Mouse (Mus musculus): Measurements from ENCODE around the gene Cenpk. TPM values are rescaled to one million over a fixed set of nuclear protein-coding genes. Genes with fewer than 3 reads are reported as not detected.

Cenpk gene
- 0.52 and 0.72 TPM in 2 replicates for polyA plus RNA-seq (2012; rRNA removed; ENCODE audit: low replicate concordance)

GRCm38 (mm10) chr13:104228384-104229066 lies at the start of gene Cenpk, which contains the start of gene Ppwd1:
TSS of gene Cenpk (plus strand) at chr13:104228611.
TSS of gene Ppwd1 (minus strand) at chr13:104228843.

DNA sequence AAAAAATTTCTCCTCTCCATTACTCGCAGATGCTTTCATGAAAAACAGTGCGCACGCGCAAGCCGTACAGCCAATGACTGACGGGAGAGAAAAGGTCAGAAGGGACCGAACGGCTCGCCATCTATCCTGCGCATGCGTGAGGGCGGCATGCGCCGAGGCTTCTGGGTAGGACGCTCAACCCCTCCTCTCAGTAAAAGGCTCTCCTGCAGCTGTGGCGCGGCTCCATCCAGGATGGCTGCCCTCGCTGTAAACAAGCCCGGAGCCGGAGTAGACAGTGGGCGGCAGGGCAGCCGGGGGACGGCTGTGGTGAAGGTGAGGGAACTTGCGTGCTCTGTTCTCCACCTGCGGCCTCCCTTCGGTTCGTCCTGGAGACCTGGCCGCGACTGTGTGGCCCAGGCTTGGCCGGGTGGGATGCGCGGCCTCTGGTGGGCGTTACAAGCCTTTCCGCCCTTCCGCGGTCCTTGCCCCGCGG lies 49.7 kb upstream of the Cenpk start, which contains the start of gene Trim23:
TSS of gene Trim23 (plus strand) at position 148 of the 472 bp plus-strand sequence.

GRCm38 (mm10) chr13:104287366-104288225 lies 59.2 kb downstream of the Cenpk start, which contains the start of gene Adamts6:
TSS of gene Adamts6 (plus strand) at chr13:104287835.

Other genes with a start within 250 kb of the Cenpk start
- 15.6 and 22.1 TPM in 2 replicates for gene Nln, start 119.0 kb upstream of the Cenpk start, polyA plus RNA-seq (2012; rRNA removed; ENCODE audit: low replicate concordance)
- gene Sgtb, start 118.9 kb upstream of the Cenpk start, polyA plus RNA-seq (2012; rRNA removed; ENCODE audit: low replicate concordance), result 1.9 and 2.1 TPM in 2 replicates
- gene Trappc13, start 50.1 kb upstream of the Cenpk start, polyA plus RNA-seq (2012; rRNA removed; ENCODE audit: low replicate concordance), result 12.8 and 14.4 TPM in 2 replicates
- 4.2 and 4.4 TPM in 2 replicates for gene Trim23, start 49.8 kb upstream of the Cenpk start, polyA plus RNA-seq (2012; rRNA removed; ENCODE audit: low replicate concordance)
- 1.6 and 3.0 TPM in 2 replicates for gene Ppwd1, start 232 bp downstream of the Cenpk start, polyA plus RNA-seq (2012; rRNA removed; ENCODE audit: low replicate concordance)
- 1.6 and 3.9 TPM in 2 replicates for gene Adamts6, start 59.2 kb downstream of the Cenpk start, polyA plus RNA-seq (2012; rRNA removed; ENCODE audit: low replicate concordance)

Measured in subcutaneous adipose tissue, adult 2 months (tissue).